Mouse (Mus musculus) lung, postnatal 0 days (tissue): ENCODE measurements at regions not wholly inside any gene's neighbourhood (a gene's known extent, or its start where the extent isn't known, plus 50 kb on each side); places are given as distances from the start of the nearest gene placed in this dataset.
"Not testable (repeated sequence)": the region's sequence is repeated elsewhere in the genome, so short reads cannot be mapped to it uniquely, and the experiment has no call there.

Experiments
- CTCF ChIP-seq: IDR thresholded peaks from 2 replicates; pipeline ENCODE4 v1.5.1; 2016; ENCODE audit warnings: antibody characterized with exemption, mild to moderate bottlenecking
- EP300 ChIP-seq: IDR thresholded peaks from 2 replicates; pipeline ENCODE4 v1.6.1; 2016; ENCODE audit warnings: antibody characterized with exemption, mild to moderate bottlenecking, control low read depth

GRCm38 (mm10) chr6:48244191-48244590, 151.2 kb upstream of the Krba1 start:
- not testable (repeated sequence) for TF ChIP-seq CTCF, EP300
